Mouse (Mus musculus): ENCODE results near the gene Scaf1.

The Scaf1 gene

DNA sequence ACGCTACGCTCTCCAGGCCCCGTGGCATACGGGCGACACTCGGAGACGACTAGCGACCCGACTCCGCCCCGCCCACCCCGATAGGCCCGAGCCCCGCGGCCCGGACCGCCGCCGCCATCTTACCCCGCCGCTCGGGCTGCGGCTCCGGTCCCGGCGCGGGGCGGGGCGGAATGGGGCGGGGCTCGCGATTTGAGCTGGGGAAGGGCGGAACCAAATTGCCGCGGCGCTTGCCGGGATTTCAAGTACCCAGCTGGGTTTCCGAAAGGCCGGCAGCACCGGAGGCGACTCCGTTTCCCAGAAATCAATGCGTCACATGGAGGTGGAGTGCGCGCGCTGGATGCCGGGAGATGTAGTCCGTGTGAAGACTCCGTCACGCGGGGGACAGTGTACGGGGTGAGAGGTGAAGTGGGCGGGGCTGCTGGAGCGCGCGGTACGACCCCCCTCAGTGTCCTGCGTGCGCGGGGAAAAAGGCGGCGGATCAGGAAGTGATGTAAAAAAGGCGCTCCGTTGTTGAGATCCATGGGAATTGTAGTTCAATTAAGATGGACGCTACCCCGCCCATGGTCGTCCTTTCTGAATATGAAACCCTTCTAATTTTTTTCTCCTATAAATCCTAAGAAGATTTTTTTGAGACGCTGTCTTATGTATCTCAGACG, at the start of gene Scaf1:
Scaf1 (minus strand) TSS at position 407 of the 656 bp plus-strand sequence.
- peak; percentile 100 for DNase-seq (ENCODE audit: low spot score)

GRCm38 (mm10) chr7:45062239-45062835, 46.2 kb upstream of the Scaf1 start, which contains the start of the genes Nosip and Prrg2:
TSS of gene Nosip (plus strand) at chr7:45062429.
TSS of gene Prrg2 (minus strand) at chr7:45062677.
- DNase-seq (ENCODE audit: low spot score) = peak; percentile 97

DNA sequence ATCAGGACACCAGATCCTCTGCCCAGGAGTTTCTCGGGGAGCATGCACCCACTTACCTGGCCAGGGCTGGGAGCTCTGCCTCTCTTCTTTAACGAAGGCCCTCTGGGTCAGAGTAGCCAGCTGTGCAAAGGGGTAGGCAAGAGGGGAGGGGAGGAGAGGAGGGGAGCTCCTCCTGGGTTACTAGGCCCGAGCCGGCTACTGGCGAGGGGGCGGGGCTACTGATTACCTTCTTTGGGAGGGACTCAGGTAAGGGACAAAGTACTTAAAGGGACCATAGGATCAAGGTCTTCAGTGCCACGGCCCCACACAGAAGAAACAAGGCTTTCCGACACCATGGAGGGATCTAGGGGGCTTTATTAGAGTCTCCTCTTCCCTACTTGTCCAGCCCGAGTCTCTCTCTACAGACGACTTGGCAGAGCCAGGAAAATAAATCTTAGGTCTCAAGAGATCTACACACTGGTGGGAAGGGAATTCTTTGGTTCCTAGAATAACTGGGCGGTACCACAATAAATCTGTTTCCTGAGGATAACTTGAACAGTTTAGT, 45.4 kb upstream of the Scaf1 start:
- peak; percentile 69 for DNase-seq (ENCODE audit: low spot score)

DNA sequence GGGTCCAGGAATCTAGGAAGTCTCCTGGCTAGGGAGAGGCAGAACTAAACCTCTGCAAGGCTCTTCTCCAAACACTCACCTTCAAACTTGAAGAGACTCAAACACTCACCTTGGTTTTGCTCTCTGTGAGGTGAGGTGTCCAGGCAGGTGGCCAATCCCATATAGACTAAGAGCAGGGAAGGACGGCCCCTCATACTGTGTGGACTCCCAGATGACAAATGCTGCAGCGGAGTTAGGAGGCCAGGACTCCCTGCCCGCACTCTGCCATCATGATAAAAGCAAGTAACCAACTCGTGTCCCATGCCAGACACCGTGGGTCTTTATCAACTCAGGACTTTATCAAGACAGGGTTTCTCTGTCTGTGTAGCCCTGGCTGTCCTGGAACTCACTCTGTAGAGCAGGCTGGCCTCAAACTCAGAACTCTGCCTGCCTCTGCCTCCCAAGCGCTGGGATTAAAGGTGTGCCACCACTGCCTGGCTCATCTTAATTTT, 44.5 kb upstream of the Scaf1 start:
- no peak for DNase-seq (ENCODE audit: low spot score)

DNA sequence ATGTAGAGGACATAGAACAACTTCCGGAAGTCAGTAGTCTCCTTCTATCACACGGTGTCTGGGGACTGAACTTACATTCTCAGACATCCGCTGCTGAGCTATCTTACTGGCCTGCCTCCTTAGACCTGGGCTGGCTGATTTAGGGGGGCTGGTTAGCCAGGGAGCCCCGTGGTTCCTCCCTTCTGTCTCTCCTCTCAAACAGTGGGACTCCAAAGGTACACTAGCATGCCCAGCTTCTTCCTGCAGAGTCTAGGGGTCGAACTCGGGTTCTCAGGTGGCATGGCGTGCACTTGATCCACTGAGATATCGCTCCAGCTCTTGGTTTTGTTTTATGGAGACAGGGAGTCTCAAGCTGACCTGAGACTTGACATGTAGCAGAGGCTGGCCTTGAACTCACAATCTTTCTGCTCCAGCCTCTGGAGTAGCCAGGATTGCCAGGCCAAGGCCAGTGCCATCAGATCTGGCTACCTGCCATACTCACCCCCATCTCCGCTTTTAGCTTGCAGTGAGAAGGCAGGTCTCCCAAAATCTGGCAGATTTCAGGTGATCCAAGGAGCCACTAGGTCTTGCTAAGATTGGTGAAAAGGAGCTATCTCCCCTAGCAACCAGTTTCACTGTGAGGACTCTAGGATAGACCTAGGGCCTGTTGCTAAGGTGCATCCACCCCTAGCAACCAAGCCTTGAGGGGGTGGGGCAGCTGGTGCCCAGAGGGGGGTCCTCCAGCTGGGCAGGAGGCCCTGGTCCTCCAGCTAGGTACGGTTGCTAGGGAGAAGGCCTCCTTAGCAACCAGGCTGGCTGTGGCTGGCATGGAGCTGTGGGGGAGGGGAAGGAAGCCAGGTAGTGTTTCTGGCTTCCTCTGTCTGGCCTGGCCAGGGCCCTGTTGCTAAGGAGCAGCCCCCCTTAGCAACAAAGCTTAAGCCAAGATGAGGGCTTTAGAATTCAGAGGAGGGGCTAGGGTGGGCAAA, 42.7 kb upstream of the Scaf1 start:
- DNase-seq (ENCODE audit: low spot score) = no peak

- DNase-seq (ENCODE audit: low spot score) = no peak
Measured at GRCm38 (mm10) chr7:45056972-45057348, 40.8 kb upstream of the Scaf1 start.

DNA sequence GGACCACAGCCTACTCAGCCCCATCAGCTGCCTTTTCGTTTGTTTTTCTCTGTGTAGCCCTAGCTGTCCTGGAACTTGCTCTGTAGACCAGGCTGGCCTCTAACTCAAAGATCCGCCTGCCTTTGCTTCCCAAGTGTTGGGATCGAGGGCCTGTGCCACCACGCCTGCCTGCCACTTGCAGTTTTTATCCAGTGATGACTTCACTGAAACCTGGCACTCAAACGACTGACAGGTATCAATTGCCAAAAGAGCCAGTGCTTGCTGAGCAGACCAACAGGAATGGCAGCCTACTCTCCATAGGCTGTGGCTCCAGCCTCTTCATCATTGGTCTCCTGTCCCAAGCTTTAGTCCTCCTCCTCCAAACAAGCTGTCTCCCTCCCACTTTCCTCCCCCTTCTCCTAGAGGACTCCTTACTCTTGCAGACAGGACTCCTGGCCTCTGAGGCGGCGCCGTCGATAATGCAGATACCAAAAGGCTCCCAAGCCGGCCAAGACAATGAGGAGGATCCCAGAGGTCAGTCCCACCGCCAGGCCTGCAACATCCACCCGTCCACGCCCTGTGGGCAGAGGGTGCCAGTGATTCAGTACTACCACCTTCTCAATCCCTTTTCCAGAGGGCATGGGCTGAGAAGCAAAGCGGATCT, 40.3 kb upstream of the Scaf1 start:
- no peak for DNase-seq (ENCODE audit: low spot score)

DNA sequence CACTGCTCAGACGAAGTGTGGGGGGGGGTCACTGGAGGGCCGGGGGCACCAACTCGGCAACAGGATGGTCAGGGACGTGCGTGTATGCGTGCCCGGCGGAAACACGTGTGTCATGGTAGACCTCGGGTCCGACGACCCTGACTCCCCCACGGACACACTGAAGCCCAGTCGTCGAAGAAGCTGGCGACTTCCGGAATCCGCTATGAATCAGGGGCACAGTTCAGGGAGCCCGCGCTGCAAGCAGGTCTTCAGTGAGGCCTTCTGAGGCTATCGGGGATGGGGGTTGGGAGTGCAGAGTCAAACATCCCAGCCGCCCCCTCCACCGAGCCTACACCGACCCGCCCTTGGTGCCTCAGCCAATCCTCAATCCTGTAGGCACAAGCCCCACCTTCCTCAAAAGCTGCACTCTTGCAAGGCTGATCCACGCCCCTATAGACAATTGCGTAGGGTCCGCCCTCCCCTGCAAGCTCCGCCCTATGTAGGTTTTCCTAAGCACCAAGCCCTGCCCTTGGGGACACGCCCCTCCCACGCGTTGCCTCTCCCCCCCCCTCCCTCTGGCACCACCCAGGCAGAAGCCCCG, 37.9 kb upstream of the Scaf1 start:
- peak; percentile 98 for DNase-seq (ENCODE audit: low spot score)

GRCm38 (mm10) chr7:45053117-45053930, 37.2 kb upstream of the Scaf1 start:
- DNase-seq (ENCODE audit: low spot score) = peak; percentile 59

GRCm38 (mm10) chr7:45052862-45053116, 36.6 kb upstream of the Scaf1 start, which contains the start of gene Prr12:
TSS of gene Prr12 (minus strand) at chr7:45052881.
- DNase-seq (ENCODE audit: low spot score) = no peak

DNA sequence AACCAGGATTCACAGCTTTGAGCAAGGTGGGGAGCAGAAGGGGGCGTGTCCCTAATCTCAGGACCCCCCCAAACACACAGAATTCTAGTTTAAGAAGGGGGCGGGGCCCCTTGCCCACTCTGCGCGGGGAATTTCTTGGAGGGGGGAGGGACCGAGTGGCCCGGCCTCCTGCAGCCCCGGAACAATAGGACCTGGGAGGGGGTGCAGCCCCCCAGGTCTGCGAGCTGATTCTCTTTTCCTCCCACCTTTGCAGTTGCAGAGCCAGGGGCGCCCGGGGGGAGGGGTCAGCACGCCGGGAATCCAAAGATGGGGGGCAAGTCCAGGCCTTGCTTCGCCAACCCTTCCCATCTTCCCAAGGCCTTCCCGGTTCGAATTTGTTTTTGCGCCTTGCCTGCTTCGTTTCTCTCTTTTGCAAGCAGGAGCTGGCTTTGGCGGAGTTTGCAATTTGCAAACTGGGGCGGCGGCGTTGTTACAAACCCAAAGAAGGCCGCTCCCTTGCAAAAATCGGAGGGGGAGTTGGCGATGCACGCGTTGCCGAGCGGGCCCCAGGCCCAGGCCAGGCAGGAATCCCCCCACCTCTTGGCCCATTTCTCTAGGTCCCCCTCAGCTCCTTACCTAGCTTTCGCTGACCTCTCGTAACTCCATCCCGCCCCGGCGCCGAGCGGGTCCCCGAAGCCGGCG, 36.2 kb upstream of the Scaf1 start:
- DNase-seq (ENCODE audit: low spot score) = peak; percentile 20

GRCm38 (mm10) chr7:45051601-45051974, 35.4 kb upstream of the Scaf1 start:
- DNase-seq (ENCODE audit: low spot score) = no peak

DNA sequence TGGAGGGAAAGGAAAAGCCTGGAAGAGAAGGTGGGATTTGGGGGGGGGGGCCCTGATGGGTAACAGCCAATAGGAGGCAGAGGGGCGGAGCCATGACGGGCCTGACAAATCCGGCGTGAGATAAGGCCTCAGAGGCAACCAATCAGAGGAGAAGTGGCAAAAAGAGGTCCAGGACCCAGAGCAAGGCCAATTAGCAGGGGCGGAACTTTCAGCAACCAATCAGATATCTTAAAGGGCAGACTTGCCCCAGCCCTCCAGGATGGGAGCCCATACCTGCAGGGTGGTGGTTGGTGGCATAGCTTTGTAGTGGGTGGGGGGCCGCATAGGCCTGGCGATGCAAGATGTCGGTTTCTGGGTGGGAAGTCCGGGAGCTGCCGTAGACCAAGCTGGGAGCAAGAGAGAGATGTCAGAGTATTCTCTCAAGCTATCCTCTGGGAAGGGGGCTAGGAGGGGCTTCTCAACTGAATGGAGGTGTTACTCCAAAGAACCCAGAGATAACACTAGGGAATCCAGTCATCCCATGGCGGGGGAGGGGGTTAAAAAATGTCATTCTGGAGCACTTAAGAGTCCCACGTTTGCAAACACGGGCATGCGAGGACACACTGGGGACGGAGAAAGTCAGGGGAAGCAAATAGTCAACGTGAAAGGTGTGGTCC, 34.9 kb upstream of the Scaf1 start:
- peak; percentile 73 for DNase-seq (ENCODE audit: low spot score)

DNA sequence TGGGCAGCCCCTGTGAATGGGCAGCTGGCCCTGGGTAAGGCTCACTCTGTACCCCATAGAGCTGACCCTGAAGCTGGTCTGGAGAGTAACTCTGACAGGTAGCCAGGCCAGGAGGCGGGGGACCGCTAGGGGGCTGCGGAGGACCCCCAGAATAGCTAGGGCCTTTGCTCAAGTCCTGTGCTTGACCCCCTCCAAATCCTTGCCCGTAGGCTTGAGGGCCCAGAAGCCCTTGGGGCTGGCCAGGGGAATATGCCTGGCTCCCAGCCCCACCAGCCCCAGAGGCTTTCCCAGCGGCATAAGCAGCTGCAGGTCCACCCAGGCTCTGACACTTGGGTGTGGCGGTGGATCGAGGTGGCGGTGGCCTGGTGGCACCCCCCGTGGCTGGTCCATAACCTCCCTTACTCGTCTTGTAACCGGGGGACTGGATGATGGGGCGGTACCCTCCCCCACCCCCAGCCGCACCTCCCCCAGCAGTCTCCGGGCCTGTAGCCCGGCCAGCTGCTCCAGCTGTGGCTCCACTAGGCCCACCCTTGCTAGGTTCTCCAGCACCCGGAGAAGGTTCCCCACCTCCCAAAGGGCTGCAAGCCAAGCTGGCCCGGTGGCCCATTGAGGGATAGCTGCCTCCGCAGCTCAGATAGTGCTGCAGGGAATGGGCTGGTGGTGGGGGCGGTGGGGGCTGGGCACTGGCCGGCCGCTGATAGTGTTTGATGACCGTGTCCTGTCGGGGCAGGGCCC, 32.9 kb upstream of the Scaf1 start:
- no peak for DNase-seq (ENCODE audit: low spot score)

GRCm38 (mm10) chr7:45048001-45048890, 32.1 kb upstream of the Scaf1 start:
- no peak for DNase-seq (ENCODE audit: low spot score)

DNA sequence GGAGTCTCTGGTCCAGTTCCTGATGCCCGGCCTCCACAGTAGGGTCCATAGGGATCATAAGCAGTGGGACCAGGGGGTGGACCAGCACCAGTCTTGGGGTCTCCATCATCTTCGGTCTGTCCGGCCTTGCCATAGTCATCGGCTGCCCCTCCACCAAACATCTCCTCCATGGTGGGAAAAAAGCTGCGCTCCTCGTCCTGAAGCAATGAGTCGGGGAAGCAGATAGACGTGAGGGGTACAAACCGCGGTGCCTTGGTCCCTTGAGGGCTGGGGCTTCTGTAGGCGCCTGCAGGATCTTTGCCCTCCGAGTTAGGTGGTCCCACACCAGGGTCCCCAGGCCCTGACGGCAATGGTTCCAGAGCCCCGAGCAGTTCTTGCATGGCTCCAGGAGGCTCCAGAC, 31.3 kb upstream of the Scaf1 start:
- no peak for DNase-seq (ENCODE audit: low spot score)

DNA sequence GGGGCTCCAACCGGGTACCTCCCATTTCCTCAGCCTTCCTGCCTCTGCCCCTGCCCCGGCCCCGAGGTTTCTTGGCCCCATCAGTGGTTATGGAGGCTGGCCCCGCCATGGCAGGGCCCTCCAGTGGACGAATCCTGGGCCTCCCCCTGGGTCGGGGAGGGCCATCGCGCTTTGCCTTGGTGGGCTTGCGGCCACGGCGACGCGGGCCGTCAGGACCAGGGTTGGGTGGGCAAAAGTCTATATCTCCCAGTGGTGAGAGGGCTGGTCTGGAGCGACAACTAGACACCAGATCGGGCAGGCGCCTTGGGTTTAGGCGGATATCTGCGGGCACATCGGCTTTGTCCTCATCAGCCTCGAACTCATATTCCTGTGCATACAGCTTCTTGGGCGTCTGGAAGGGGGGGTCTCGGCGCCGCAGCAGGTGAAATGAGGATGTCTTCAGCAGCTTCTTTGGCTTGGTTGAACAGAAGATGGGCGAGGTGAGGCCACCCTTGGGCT, 30.7 kb upstream of the Scaf1 start:
- no peak for DNase-seq (ENCODE audit: low spot score)

- DNase-seq (ENCODE audit: low spot score) = no peak
Measured at GRCm38 (mm10) chr7:45045741-45046140, 29.6 kb upstream of the Scaf1 start.

Measured in lung, postnatal 25 days (tissue).